Mouse (Mus musculus): ENCODE results near the gene Ksr2. TPM values are rescaled to one million over a fixed set of nuclear protein-coding genes. Genes with fewer than 3 reads are reported as not detected.

Gene Ksr2
- polyA plus RNA-seq, 1 experiment from 2014 or later: 0.01 TPM

GRCm38 (mm10) chr5:117561080-117561479 is 147.3 kb downstream of the Ksr2 start:
- no peaks in the 10 kb centered on the region for H3K27me3 ChIP-seq (replicated peaks; ENCODE audit: control insufficient read depth, insufficient read depth, low read length)

GRCm38 (mm10) chr5:117566051-117566665 is 152.4 kb downstream of the Ksr2 start:
- H3K27ac ChIP-seq (ENCODE audit: low read depth, low read length): no peak overlapping the region
- H3K27me3 ChIP-seq (replicated peaks; ENCODE audit: control insufficient read depth, insufficient read depth, low read length): no peaks in the 10 kb centered on the region
- no peak overlapping the region for H3K9ac ChIP-seq (ENCODE audit: low read depth, low read length)
- no peak overlapping the region for H3K4me2 ChIP-seq
- H3K9me3 ChIP-seq (ENCODE audit: control insufficient read depth, low read length): no peaks in the 10 kb centered on the region
- H3K36me3 ChIP-seq (ENCODE audit: control insufficient read depth, insufficient read depth, low read length): no peaks in the 10 kb centered on the region
- ATAC-seq (replicated peaks; ENCODE audit: low FRiP score): no peak
- WGBS: 66% methylated on average over 12 of the region's 12 CpGs
- no peak overlapping the region for H3K4me3 ChIP-seq (ENCODE audit: low read depth, low read length)
- DNase-seq (ENCODE audit: low spot score): no peak
- H3K4me1 ChIP-seq (replicated peaks; ENCODE audit: control insufficient read depth, insufficient read depth, low read length): no peaks in the 10 kb centered on the region

More at GRCm38 (mm10) chr5:117561080-117561479, 147.3 kb downstream of the Ksr2 start:
- DNase-seq (ENCODE audit: low spot score): no peak
- 71% methylated on average over 2 of the region's 2 CpGs for WGBS
- Histone ChIP-seq H3K9me3 (ENCODE audit: control insufficient read depth, low read length) (no peaks in the 10 kb centered on the region), H3K4me1 (replicated peaks; ENCODE audit: control insufficient read depth, insufficient read depth, low read length) (no peaks in the 10 kb centered on the region), H3K27ac (ENCODE audit: low read depth, low read length) (no peak overlapping the region), H3K36me3 (ENCODE audit: control insufficient read depth, insufficient read depth, low read length) (no peaks in the 10 kb centered on the region), H3K4me3 (ENCODE audit: low read depth, low read length) (no peak overlapping the region), H3K4me2 (no peak overlapping the region), H3K9ac (ENCODE audit: low read depth, low read length) (no peak overlapping the region)
- no peak for ATAC-seq (replicated peaks; ENCODE audit: low FRiP score)

- Histone ChIP-seq H3K27me3 (replicated peaks; ENCODE audit: control insufficient read depth, insufficient read depth, low read length) (no peaks in the 10 kb centered on the region), H3K9me3 (ENCODE audit: control insufficient read depth, low read length) (no peaks in the 10 kb centered on the region), H3K36me3 (ENCODE audit: control insufficient read depth, insufficient read depth, low read length) (no peaks in the 10 kb centered on the region), H3K4me1 (replicated peaks; ENCODE audit: control insufficient read depth, insufficient read depth, low read length) (no peaks in the 10 kb centered on the region), H3K4me2 (no peak overlapping the region), H3K9ac (ENCODE audit: low read depth, low read length) (no peak overlapping the region), H3K27ac (ENCODE audit: low read depth, low read length) (no peak overlapping the region), H3K4me3 (ENCODE audit: low read depth, low read length) (no peak overlapping the region)
- no peak for DNase-seq (ENCODE audit: low spot score)
- 78% methylated on average over 6 of the region's 6 CpGs for WGBS
- no peak for ATAC-seq (replicated peaks; ENCODE audit: low FRiP score)
These were observed 155.5 kb downstream of the Ksr2 start for GRCm38 (mm10) chr5:117569190-117569795.

- Histone ChIP-seq H3K4me3 (ENCODE audit: low read depth, low read length) (no peak overlapping the region), H3K9ac (ENCODE audit: low read depth, low read length) (no peak overlapping the region), H3K4me1 (replicated peaks; ENCODE audit: control insufficient read depth, insufficient read depth, low read length) (no peaks in the 10 kb centered on the region), H3K27me3 (replicated peaks; ENCODE audit: control insufficient read depth, insufficient read depth, low read length) (no peaks in the 10 kb centered on the region), H3K9me3 (ENCODE audit: control insufficient read depth, low read length) (no peaks in the 10 kb centered on the region), H3K4me2 (no peak overlapping the region), H3K27ac (ENCODE audit: low read depth, low read length) (no peak overlapping the region), H3K36me3 (ENCODE audit: control insufficient read depth, insufficient read depth, low read length) (no peaks in the 10 kb centered on the region)
- no peak for ATAC-seq (replicated peaks; ENCODE audit: low FRiP score)
- DNase-seq (ENCODE audit: low spot score): no peak
- WGBS: 90% methylated on average over 14 of the region's 14 CpGs
These were observed 158.6 kb downstream of the Ksr2 start for GRCm38 (mm10) chr5:117572428-117572827.

- 76% methylated on average over 7 of the region's 7 CpGs for WGBS
- no peaks in the 10 kb centered on the region for H3K4me1 ChIP-seq (replicated peaks; ENCODE audit: control insufficient read depth, insufficient read depth, low read length)
- no peak for ATAC-seq (replicated peaks; ENCODE audit: low FRiP score)
These were observed 161.1 kb downstream of the Ksr2 start for GRCm38 (mm10) chr5:117574894-117575293.

GRCm38 (mm10) chr5:117577598-117577997 is 163.8 kb downstream of the Ksr2 start:
- Histone ChIP-seq H3K4me2 (no peak overlapping the region), H3K4me1 (replicated peaks; ENCODE audit: control insufficient read depth, insufficient read depth, low read length) (no peaks in the 10 kb centered on the region), H3K9me3 (ENCODE audit: control insufficient read depth, low read length) (no peaks in the 10 kb centered on the region), H3K4me3 (ENCODE audit: low read depth, low read length) (no peak overlapping the region), H3K27me3 (replicated peaks; ENCODE audit: control insufficient read depth, insufficient read depth, low read length) (no peaks in the 10 kb centered on the region), H3K9ac (ENCODE audit: low read depth, low read length) (no peak overlapping the region), H3K36me3 (ENCODE audit: control insufficient read depth, insufficient read depth, low read length) (no peaks in the 10 kb centered on the region), H3K27ac (ENCODE audit: low read depth, low read length) (no peak overlapping the region)
- no peak for ATAC-seq (replicated peaks; ENCODE audit: low FRiP score)
- no peak for DNase-seq (ENCODE audit: low spot score)
- WGBS: 81% methylated on average over 5 of the region's 5 CpGs

More at GRCm38 (mm10) chr5:117574894-117575293, 161.1 kb downstream of the Ksr2 start:
- Histone ChIP-seq H3K36me3 (ENCODE audit: control insufficient read depth, insufficient read depth, low read length) (no peaks in the 10 kb centered on the region), H3K27me3 (replicated peaks; ENCODE audit: control insufficient read depth, insufficient read depth, low read length) (no peaks in the 10 kb centered on the region), H3K4me3 (ENCODE audit: low read depth, low read length) (no peak overlapping the region), H3K9ac (ENCODE audit: low read depth, low read length) (no peak overlapping the region), H3K9me3 (ENCODE audit: control insufficient read depth, low read length) (no peaks in the 10 kb centered on the region), H3K4me2 (no peak overlapping the region), H3K27ac (ENCODE audit: low read depth, low read length) (no peak overlapping the region)
- DNase-seq (ENCODE audit: low spot score): no peak

GRCm38 (mm10) chr5:117581711-117582110 is 167.9 kb downstream of the Ksr2 start:
- Histone ChIP-seq H3K4me2 (no peak overlapping the region), H3K9ac (ENCODE audit: low read depth, low read length) (no peak overlapping the region), H3K4me1 (replicated peaks; ENCODE audit: control insufficient read depth, insufficient read depth, low read length) (no peaks in the 10 kb centered on the region), H3K4me3 (ENCODE audit: low read depth, low read length) (no peak overlapping the region), H3K36me3 (ENCODE audit: control insufficient read depth, insufficient read depth, low read length) (no peaks in the 10 kb centered on the region), H3K9me3 (ENCODE audit: control insufficient read depth, low read length) (no peaks in the 10 kb centered on the region), H3K27ac (ENCODE audit: low read depth, low read length) (no peak overlapping the region), H3K27me3 (replicated peaks; ENCODE audit: control insufficient read depth, insufficient read depth, low read length) (no peaks in the 10 kb centered on the region)
- no peak for ATAC-seq (replicated peaks; ENCODE audit: low FRiP score)
- DNase-seq (ENCODE audit: low spot score): no peak
- 57% methylated on average over 3 of the region's 3 CpGs for WGBS

GRCm38 (mm10) chr5:117584428-117584827 is 170.6 kb downstream of the Ksr2 start:
- no peaks in the 10 kb centered on the region for H3K36me3 ChIP-seq (ENCODE audit: control insufficient read depth, insufficient read depth, low read length)
- no peak overlapping the region for H3K27ac ChIP-seq (ENCODE audit: low read depth, low read length)
- no peaks in the 10 kb centered on the region for H3K9me3 ChIP-seq (ENCODE audit: control insufficient read depth, low read length)
- WGBS: 50% methylated on average over 1 of the region's 1 CpGs
- DNase-seq (ENCODE audit: low spot score): no peak
- H3K4me1 ChIP-seq (replicated peaks; ENCODE audit: control insufficient read depth, insufficient read depth, low read length): no peaks in the 10 kb centered on the region
- no peak overlapping the region for H3K9ac ChIP-seq (ENCODE audit: low read depth, low read length)
- no peaks in the 10 kb centered on the region for H3K27me3 ChIP-seq (replicated peaks; ENCODE audit: control insufficient read depth, insufficient read depth, low read length)
- ATAC-seq (replicated peaks; ENCODE audit: low FRiP score): no peak
- no peak overlapping the region for H3K4me3 ChIP-seq (ENCODE audit: low read depth, low read length)
- H3K4me2 ChIP-seq: no peak overlapping the region

GRCm38 (mm10) chr5:117589266-117589665 is 175.5 kb downstream of the Ksr2 start:
- Histone ChIP-seq H3K4me1 (replicated peaks; ENCODE audit: control insufficient read depth, insufficient read depth, low read length) (no peaks in the 10 kb centered on the region), H3K9ac (ENCODE audit: low read depth, low read length) (no peak overlapping the region), H3K4me2 (no peak overlapping the region), H3K4me3 (ENCODE audit: low read depth, low read length) (no peak overlapping the region), H3K27me3 (replicated peaks; ENCODE audit: control insufficient read depth, insufficient read depth, low read length) (no peaks in the 10 kb centered on the region), H3K27ac (ENCODE audit: low read depth, low read length) (no peak overlapping the region), H3K36me3 (ENCODE audit: control insufficient read depth, insufficient read depth, low read length) (no peaks in the 10 kb centered on the region), H3K9me3 (ENCODE audit: control insufficient read depth, low read length) (no peaks in the 10 kb centered on the region)
- 55% methylated on average over 6 of the region's 6 CpGs for WGBS
- DNase-seq (ENCODE audit: low spot score) (no peak), ATAC-seq (replicated peaks; ENCODE audit: low FRiP score) (no peak)
